Mouse (Mus musculus): ENCODE results near the gene Mapt. TPM values are rescaled to one million over a fixed set of nuclear protein-coding genes. Genes with fewer than 3 reads are reported as not detected.

Gene Mapt
- polyA plus RNA-seq, 1 experiment, result 1.0 TPM

- no peak overlapping the region for H3K27ac ChIP-seq (ENCODE audit: insufficient read depth, low read depth, low read length)
- no peak for TF ChIP-seq POLR2A (IDR thresholded peaks at IDR 0.05; ENCODE audit: low read depth, low read length)
- TF ChIP-seq CTCF (IDR thresholded peaks at IDR 0.05; ENCODE audit: extremely low read depth, insufficient read length, insufficient replicate concordance, low read depth, low read length), result no peak
- WGBS, result 84% methylated on average over 8 of the region's 8 CpGs
Observed at GRCm38 (mm10) chr11:104303088-104303960, 72.1 kb downstream of the Mapt start.

DNA sequence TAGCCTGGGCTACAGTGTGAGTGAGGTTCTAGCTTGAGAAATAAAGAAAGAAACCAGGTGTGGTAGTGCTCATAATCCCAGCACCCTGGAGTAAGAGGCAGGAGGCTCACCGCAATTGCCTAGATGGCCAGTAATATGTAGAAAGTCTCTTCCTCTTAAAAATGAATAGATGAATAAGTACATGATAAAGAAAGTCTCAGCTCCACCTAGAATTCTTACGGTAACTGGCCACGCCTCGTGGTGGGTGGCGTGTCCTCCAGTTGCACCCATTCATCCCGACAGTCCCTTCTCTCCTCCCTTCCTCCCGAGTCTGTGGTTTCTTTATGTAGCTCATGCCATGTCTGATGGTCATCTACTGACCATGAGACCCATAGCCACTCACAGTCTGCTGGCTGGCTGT is 74.5 kb downstream of the Mapt start:
- no peaks in the 10 kb centered on the region for H3K36me3 ChIP-seq (ENCODE audit: control insufficient read depth, insufficient read depth, low read length)
- 85% methylated on average over 7 of the region's 7 CpGs for WGBS

More at GRCm38 (mm10) chr11:104303088-104303960, 72.1 kb downstream of the Mapt start:
- H3K27me3 ChIP-seq (ENCODE audit: control insufficient read depth, insufficient read depth, low read length), result no peaks in the 10 kb centered on the region
- peaks cover 16% of the 10 kb centered on the region for H3K4me1 ChIP-seq (ENCODE audit: control insufficient read depth, insufficient read depth, insufficient read length, low read length)
- no peaks in the 10 kb centered on the region for H3K36me3 ChIP-seq (ENCODE audit: control insufficient read depth, insufficient read depth, low read length)
- H3K4me3 ChIP-seq (ENCODE audit: low read depth, low read length), result no peak overlapping the region

GRCm38 (mm10) chr11:104306483-104306882 is 75.3 kb downstream of the Mapt start:
- WGBS, result 30% methylated on average over 13 of the region's 13 CpGs
- no peak for TF ChIP-seq CTCF (IDR thresholded peaks at IDR 0.05; ENCODE audit: extremely low read depth, insufficient read length, insufficient replicate concordance, low read depth, low read length)
- Histone ChIP-seq H3K36me3 (ENCODE audit: control insufficient read depth, insufficient read depth, low read length) (no peaks in the 10 kb centered on the region), H3K27ac (ENCODE audit: insufficient read depth, low read depth, low read length) (peak overlapping the region; percentile 21), H3K27me3 (ENCODE audit: control insufficient read depth, insufficient read depth, low read length) (no peaks in the 10 kb centered on the region), H3K4me3 (ENCODE audit: low read depth, low read length) (no peak overlapping the region), H3K4me1 (ENCODE audit: control insufficient read depth, insufficient read depth, insufficient read length, low read length) (peaks cover 28% of the 10 kb centered on the region)

More for the DNA sequence above, 74.5 kb downstream of the Mapt start:
- Histone ChIP-seq H3K27me3 (ENCODE audit: control insufficient read depth, insufficient read depth, low read length) (no peaks in the 10 kb centered on the region), H3K27ac (ENCODE audit: insufficient read depth, low read depth, low read length) (no peak overlapping the region), H3K4me1 (ENCODE audit: control insufficient read depth, insufficient read depth, insufficient read length, low read length) (peaks cover 23% of the 10 kb centered on the region), H3K4me3 (ENCODE audit: low read depth, low read length) (no peak overlapping the region)
- no peak for TF ChIP-seq CTCF (IDR thresholded peaks at IDR 0.05; ENCODE audit: extremely low read depth, insufficient read length, insufficient replicate concordance, low read depth, low read length)
- no peak for TF ChIP-seq POLR2A (IDR thresholded peaks at IDR 0.05; ENCODE audit: low read depth, low read length)

DNA sequence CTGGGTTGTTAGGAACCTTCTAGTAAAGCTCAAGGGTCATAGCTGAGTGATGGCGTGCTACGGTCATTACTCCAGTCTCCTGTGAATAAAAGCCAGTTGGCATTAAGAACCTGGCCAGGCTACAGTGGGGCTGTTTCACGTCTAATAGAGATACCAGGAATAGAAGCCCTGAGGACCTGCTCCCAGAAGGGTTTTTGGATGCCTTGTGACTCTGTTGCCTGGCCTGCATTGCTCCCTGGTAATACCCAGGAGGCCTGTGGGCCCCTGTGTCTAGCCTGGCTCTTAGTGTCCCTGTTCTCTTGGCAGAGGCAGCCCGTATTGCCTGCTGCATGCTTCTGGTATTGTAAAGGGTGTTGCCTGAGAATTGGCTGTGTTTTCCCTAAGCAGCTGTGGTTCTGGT is 75.9 kb downstream of the Mapt start:
- no peaks in the 10 kb centered on the region for H3K36me3 ChIP-seq (ENCODE audit: control insufficient read depth, insufficient read depth, low read length)
- WGBS, result 29% methylated on average over 4 of the region's 4 CpGs
- no peaks in the 10 kb centered on the region for H3K27me3 ChIP-seq (ENCODE audit: control insufficient read depth, insufficient read depth, low read length)
- peaks cover 28% of the 10 kb centered on the region for H3K4me1 ChIP-seq (ENCODE audit: control insufficient read depth, insufficient read depth, insufficient read length, low read length)
- TF ChIP-seq POLR2A (IDR thresholded peaks at IDR 0.05; ENCODE audit: low read depth, low read length), result no peak
- TF ChIP-seq CTCF (IDR thresholded peaks at IDR 0.05; ENCODE audit: extremely low read depth, insufficient read length, insufficient replicate concordance, low read depth, low read length), result no peak
- H3K4me3 ChIP-seq (ENCODE audit: low read depth, low read length), result no peak overlapping the region
- H3K27ac ChIP-seq (ENCODE audit: insufficient read depth, low read depth, low read length), result peak overlapping the region; percentile 21; the same call in 1 of the 2 replicates

- Histone ChIP-seq H3K36me3 (ENCODE audit: control insufficient read depth, insufficient read depth, low read length) (no peaks in the 10 kb centered on the region), H3K27ac (ENCODE audit: insufficient read depth, low read depth, low read length) (no peak overlapping the region), H3K4me3 (ENCODE audit: low read depth, low read length) (peak overlapping the region; percentile 67), H3K4me1 (ENCODE audit: control insufficient read depth, insufficient read depth, insufficient read length, low read length) (peaks cover 28% of the 10 kb centered on the region), H3K27me3 (ENCODE audit: control insufficient read depth, insufficient read depth, low read length) (no peaks in the 10 kb centered on the region)
- 39% methylated on average over 12 of the region's 12 CpGs for WGBS
- TF ChIP-seq POLR2A (IDR thresholded peaks at IDR 0.05; ENCODE audit: low read depth, low read length), result no peak
- no peak for TF ChIP-seq CTCF (IDR thresholded peaks at IDR 0.05; ENCODE audit: extremely low read depth, insufficient read length, insufficient replicate concordance, low read depth, low read length)
Observed at GRCm38 (mm10) chr11:104309377-104310225, 78.4 kb downstream of the Mapt start.

GRCm38 (mm10) chr11:104310226-104310887 is 79.2 kb downstream of the Mapt start:
- WGBS, result 7% methylated on average over 23 of the region's 23 CpGs

More at GRCm38 (mm10) chr11:104310226-104310887, 79.2 kb downstream of the Mapt start:
- Histone ChIP-seq H3K27me3 (ENCODE audit: control insufficient read depth, insufficient read depth, low read length) (no peaks in the 10 kb centered on the region), H3K36me3 (ENCODE audit: control insufficient read depth, insufficient read depth, low read length) (no peaks in the 10 kb centered on the region), H3K27ac (ENCODE audit: insufficient read depth, low read depth, low read length) (peak overlapping the region; percentile 32; the same call in 1 of the 2 replicates), H3K4me1 (ENCODE audit: control insufficient read depth, insufficient read depth, insufficient read length, low read length) (peaks cover 28% of the 10 kb centered on the region), H3K4me3 (ENCODE audit: low read depth, low read length) (peak overlapping the region; percentile 67)
- TF ChIP-seq POLR2A (IDR thresholded peaks at IDR 0.05; ENCODE audit: low read depth, low read length), result no peak
- TF ChIP-seq CTCF (IDR thresholded peaks at IDR 0.05; ENCODE audit: extremely low read depth, insufficient read length, insufficient replicate concordance, low read depth, low read length), result no peak
